Mouse (Mus musculus): ENCODE measurements around the gene Gm10160.

DNA sequence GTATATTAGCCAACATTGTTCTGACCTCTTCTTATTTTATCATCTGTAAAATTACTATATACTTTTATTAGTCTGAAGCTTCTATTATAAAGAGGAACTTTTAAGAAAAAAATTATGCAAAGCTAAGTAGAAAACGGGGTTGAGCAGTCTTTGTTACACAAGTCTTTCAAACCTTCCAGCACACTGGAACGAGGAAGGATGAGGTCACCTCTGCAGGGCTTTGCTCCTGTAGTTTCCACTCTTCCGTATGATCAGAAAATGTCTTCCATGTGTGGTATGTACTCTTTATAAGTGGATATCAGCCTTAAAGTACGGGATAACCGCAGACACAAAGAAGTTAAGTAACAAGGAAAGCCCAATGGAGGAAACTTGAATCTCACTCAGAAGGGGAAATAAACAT, 20.2 kb downstream of the Gm10160 start:
- no peak for TF ChIP-seq CTCF (conservative IDR thresholded peaks at IDR 0.05; ENCODE audit: low read length)
- TF ChIP-seq NANOG (IDR thresholded peaks at IDR 0.05; ENCODE audit: borderline replicate concordance, low read length) = no peak
- TF ChIP-seq POU5F1 (IDR thresholded peaks at IDR 0.05; ENCODE audit: borderline replicate concordance, low read length) = no peak
